Comparison of ENCODE assay signal across 7 mouse cellular contexts in the genomic region with DNA sequence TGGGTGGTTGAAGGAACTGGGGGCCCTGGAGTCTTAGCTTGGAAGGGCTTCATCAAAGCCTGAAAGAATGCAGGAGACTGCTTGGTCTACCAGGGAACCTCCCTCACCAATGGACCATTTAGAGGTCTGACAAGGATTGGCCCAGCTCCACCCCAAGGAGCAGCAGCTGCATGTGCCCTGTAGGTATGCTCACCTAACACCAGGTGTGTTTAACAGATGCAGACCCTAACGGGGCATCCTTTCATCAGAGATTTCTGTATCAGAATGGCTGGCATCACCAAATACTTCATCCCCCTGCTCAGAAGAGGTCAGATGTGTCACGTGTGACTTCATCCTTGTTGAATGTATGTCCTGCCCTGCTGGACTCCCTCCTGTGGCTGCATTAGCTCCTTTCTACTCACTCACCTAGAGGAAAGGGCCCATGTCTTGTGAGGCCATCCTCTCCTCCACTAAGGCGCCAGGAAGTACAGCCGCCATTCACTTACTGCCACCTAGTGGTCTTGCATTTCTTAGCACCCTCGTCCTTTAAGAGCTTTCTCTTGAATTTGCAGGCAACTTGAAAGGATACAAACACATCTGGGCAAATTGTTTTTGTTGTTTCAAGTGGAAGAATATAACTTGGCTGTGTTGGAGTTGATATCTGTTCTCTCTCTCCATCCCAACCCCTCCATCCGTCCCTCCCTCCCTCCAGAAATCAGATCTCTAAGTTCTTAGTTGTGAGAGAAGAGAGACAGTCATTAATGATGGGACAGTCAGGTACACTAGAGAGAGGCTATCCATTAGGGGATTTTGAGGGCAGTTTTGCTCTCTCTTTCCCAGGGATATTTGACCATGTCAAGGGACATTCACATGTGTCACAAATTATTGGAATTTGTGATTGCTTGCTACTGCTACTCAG.
DNase-seq lines count a peak whose midpoint lies in the region; ATAC-seq and TF ChIP-seq lines count a peak whose summit lies in the region.

No protein-coding gene starts in this region.

- H3K36me3 ChIP-seq in embryonic facial prominence, embryonic 12.5 days, result 0 out of 2 replicates have a peak, but pooled peaks cover 4% of the 10 kb centered on the region

- no peak overlapping the region for H3K27ac ChIP-seq in bone marrow, adult 2 months (ENCODE audit: control insufficient read depth, insufficient read depth, low read depth, low read length, poor library complexity)
- H3K27ac ChIP-seq in embryonic facial prominence, embryonic 12.5 days, result no peak overlapping the region

- no peak overlapping the region for H3K4me3 ChIP-seq in bone marrow, adult 2 months (replicated peaks; ENCODE audit: control insufficient read depth, low read depth, low read length)
- H3K4me3 ChIP-seq in embryonic facial prominence, embryonic 12.5 days, result no peak overlapping the region

- no peaks in the 10 kb centered on the region for H3K4me1 ChIP-seq in bone marrow, adult 2 months (ENCODE audit: control insufficient read depth, insufficient read depth, low read length)
- H3K4me1 ChIP-seq in embryonic facial prominence, embryonic 12.5 days, result no peaks in the 10 kb centered on the region

- no peak overlapping the region for H3K9ac ChIP-seq in embryonic facial prominence, embryonic 12.5 days

- no peaks in the 10 kb centered on the region for H3K27me3 ChIP-seq in embryonic facial prominence, embryonic 12.5 days

- WGBS in bone marrow, adult 2 months, result 42% methylated on average over 6 of the region's 6 CpGs
- WGBS in embryonic facial prominence, embryonic 12.5 days, result 32% methylated on average over 6 of the region's 6 CpGs

- peak; percentile 56 for TF ChIP-seq CTCF in bone marrow, adult 2 months (IDR thresholded peaks at IDR 0.05; ENCODE audit: control insufficient read depth, insufficient read depth, low read length)

- no peaks in the 10 kb centered on the region for H3K9me3 ChIP-seq in embryonic facial prominence, embryonic 12.5 days

- no peak overlapping the region for H3K4me2 ChIP-seq in embryonic facial prominence, embryonic 12.5 days (replicated peaks)

- TF ChIP-seq POLR2A in bone marrow, adult 2 months (IDR thresholded peaks at IDR 0.05; ENCODE audit: borderline replicate concordance, control insufficient read depth, low read depth, low read length), result no peak

- ATAC-seq in embryonic facial prominence, embryonic 12.5 days (ENCODE audit: insufficient number of reproducible peaks, insufficient read depth, low FRiP score, low TSS enrichment), result 0 out of 2 replicates have a peak, but pooled peaks have one; percentile 80

- peak; percentile 15 for DNase-seq in MEL-GATA-1-ER (ENCODE audit: extremely low read depth, low read depth)
- DNase-seq in heart, postnatal 4 days, result peak; percentile 70
- peak; percentile 43 to 64 for DNase-seq in layer of hippocampus, adult 18-20 months (ENCODE audit: low spot score in 2 of 2)
- peak; percentile 59 for DNase-seq in lung, postnatal 25 days (ENCODE audit: low spot score)
- DNase-seq in right cerebral cortex, postnatal 14 days, result peak; percentile 63

Comparison
In these comparisons a context has a peak if more than half of its experiments do, and no peak if none do; other contexts are left out.
1. DNase-seq: peak in every context shown above with its lines; median percentile 70 in heart, postnatal 4 days; 63 in right cerebral cortex, postnatal 14 days; 59 in lung, postnatal 25 days; 54 in layer of hippocampus, adult 18-20 months; 15 in MEL-GATA-1-ER.